Mouse (Mus musculus): ENCODE results near the gene Samsn1.

DNA sequence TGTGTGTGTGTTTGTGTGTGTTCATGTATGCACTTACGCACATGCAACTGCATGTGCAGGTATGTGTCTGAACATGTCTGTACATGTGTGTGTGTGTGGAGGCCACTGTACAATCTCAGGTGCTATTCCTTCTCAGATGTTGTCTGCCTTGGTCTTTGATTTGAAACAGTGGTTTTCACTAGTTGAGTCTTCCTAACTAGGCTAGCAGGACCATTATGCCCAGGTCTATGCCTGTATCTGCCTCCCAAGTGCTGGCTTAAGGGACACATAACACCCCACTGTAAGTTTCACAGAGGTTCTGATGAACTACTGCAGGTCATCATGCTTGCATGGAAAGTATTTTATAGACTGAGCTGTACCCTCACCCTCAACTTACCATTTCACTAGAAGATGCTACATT, 115.8 kb downstream of the Samsn1 start:
- TF ChIP-seq CTCF (IDR thresholded peaks at IDR 0.05; ENCODE audit: borderline replicate concordance, insufficient read depth, low read length) (no peak), POLR2A (IDR thresholded peaks at IDR 0.05; ENCODE audit: low read depth, low read length) (no peak)
